Mouse (Mus musculus): ENCODE measurements around the gene Gstp2.

Gene Gstp2

DNA sequence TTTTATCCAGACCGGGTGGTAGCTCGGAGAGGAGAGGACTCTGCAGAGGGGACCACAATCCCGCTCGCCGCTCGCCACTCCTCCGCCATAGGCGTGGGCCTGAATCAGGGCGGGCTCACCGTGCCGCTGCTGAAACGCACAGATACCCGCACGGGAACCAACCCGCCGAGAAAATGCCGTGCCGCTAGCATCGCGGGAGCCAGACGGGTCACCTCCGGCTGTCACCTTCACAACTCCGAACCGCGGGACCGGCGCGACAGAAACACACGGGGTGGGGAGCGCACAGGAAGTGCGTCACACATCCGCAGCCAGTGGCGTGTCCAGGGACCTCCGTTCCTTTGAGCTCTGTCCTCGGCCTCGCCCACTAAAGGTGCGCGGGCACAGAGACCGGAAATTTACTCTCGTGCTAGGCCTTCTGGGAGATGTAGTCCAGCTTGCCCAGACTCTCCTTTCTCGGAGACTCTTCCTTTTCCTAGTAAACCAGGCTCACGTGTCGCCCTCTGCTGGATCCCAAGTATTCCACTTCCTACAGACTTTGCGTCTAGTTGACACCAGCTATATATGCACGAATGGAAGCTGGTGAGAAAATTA, 33.3 kb downstream of the Gstp2 start, which contains the start of gene Ndufv1:
TSS of gene Ndufv1 (minus strand) at position 375 of the 591 bp plus-strand sequence.
- DNase-seq (ENCODE audit: low spot score in 2 of 2): peak; percentile 97 to 98

DNA sequence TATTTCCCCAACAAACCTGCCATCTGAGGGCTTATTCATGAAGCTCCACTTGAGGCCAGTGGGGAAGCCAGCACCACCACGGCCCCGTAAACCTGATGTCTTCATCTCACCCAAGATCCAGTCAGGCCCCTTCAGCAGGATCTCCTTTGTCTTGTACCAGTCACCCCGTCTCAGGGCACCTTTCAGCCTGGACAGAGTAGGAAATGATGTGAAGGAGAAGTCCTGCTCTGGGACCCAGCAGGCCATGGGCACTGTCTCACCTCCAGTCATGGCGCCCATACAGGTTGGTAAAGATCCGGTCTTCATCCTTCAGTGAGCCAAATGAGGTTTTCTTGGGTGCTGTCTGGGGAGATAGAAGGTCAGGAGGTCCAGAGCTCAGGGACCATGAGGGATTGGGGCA, 34.7 kb downstream of the Gstp2 start:
- DNase-seq (ENCODE audit: low spot score in 2 of 2): no peak

DNA sequence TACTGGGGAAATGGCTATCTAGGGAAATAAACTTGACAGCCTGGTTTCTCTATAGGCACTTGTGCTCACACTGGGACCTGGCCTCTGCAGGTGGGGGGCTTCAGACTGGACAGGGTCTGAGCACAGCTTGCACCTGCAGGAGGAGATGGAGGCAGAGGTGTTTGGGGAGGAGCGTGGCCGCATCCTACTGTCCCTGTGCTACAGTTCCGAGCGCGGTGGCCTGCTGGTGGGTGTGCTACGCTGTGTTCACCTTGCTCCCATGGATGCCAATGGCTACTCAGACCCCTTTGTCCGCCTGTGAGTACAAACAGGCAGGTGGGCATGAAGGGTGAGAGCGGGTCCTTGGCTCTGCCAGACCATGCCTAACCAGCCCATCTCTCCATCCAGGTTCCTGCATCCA, 39.9 kb downstream of the Gstp2 start:
- DNase-seq (ENCODE audit: low spot score in 2 of 2): peak in 1 of 2 experiments; percentile 5

DNA sequence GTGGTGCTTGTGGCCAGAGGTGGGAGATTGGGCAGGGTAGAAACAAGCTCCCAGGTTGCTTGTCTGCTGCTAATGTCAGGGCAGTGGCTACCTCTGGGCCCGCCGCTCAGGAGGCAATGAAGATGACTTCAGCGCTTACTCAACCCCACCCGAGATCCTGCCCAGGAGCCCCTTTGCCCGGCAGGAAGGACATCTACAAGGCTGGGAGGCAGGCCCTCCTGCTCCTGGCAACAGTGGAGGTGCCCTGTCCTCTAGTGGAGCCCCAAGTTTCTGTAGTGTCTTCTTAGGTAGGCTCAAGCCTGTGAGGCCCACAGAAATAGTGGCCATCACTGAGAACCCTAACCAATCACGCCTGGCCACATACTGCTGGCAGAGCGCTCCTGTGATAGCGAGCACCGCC, 40.7 kb downstream of the Gstp2 start:
- DNase-seq (ENCODE audit: low spot score in 2 of 2): peak in 1 of 2 experiments; percentile 11

DNA sequence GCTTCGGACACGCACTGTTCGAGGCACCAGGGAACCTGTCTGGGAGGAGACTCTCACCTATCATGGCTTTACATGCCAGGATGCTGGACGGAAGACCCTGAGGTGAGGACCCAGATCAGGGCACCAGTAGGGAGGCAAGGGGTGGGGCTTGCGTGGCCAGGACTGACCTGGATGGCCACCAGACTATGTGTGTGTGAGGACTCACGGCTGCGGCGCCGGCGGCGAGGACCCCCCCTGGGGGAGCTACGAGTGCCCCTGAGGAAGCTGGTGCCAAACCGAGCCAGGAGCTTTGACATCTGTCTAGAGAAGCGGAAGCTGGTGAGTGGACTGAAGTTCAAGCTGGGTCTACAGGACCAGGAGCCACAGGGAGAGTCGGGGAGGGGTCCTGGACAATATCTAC, 41.5 kb downstream of the Gstp2 start:
- DNase-seq (ENCODE audit: low spot score in 2 of 2): peak in 1 of 2 experiments; percentile 7

DNA sequence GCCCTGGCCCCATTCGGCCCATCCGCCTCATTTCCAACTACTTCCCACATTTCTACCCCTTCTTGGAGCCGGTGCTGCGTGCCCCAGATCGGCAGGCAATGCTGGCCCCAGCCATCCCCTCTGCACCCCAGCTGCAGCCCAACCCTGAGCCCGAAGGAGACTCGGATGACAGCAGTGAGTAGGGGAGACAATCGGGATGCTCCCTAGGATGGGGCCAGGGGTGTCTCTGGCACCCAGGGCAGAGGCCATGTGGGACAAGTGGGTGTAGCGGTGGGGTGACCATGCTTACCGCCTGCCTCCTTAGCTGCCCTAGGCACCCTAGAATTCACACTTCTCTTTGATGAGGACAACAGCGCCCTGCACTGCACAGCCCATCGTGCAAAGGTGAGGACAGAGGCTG, 42.2 kb downstream of the Gstp2 start:
- no peak for DNase-seq (ENCODE audit: low spot score in 2 of 2)

DNA sequence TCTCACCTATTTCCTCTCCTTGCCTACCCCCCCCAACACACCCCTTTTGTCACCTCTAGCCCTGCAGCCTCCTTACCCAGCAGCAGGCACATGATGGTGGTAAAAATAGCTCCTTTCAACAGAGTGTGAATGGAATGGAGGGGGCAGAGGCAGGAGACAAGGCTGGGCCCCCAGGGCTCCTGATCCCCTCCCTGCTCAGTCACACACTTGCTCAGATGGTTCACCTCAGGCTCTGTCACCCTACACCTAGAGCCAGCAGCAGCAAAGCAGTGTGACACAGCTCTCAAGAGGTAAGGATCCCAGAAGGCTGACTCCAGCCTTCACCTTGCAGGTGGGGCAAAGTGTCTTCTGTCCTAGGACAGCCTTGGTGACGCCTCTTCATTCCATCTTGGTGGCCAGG, 42.7 kb downstream of the Gstp2 start, which contains the start of gene Doc2g:
TSS of gene Doc2g (plus strand) at position 202 of the 400 bp plus-strand sequence.
- DNase-seq (ENCODE audit: low spot score in 2 of 2): no peak

DNA sequence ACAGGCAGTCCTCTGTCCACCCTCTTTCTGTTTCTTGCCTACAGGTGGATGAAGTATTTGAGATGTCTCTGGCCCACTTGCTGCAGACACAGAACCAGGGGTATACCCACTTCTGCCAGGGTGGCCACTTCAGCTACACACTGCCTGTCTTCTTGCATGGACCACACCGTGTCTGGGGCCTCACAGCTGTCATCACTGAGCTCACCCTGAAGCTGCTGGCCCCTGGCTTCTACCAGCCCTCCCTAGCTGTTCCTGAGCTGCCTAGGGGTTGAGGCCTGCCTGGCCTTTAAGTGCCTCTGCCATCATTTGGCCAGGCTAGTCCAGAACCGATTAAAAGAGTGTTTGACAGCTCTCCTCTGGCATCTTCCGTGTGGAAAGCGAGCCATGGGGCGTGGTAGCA, 44.1 kb downstream of the Gstp2 start:
- DNase-seq (ENCODE audit: low spot score in 2 of 2): no peak

DNA sequence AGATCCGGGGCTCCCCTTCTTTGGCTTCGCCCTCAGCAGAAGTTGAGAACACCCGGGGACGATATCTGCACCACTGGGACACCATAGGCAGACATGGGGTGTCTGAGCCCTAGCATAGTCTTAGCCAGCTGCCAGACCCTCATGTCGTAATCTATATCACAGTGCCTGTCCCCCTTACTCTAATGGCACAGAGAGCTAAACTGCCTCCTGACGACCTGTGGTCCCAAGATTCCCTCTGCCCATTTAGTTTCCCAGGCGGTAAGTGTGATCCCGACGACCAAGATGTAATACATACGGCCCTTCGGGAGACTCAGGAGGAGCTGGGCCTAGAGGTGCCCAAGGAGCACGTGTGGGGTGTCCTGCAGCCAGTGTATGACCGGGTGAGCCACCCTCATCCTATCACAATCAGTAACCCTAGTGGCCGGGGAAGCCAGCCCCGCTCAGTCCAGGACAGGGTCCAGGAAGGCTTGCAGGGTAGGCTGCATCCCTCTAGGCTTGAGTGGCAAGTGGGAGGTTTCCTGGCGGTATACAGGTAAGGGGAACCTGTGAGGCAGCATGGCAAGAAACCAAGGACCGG, 44.8 kb downstream of the Gstp2 start:
- DNase-seq (ENCODE audit: low spot score in 2 of 2): no peak

DNA sequence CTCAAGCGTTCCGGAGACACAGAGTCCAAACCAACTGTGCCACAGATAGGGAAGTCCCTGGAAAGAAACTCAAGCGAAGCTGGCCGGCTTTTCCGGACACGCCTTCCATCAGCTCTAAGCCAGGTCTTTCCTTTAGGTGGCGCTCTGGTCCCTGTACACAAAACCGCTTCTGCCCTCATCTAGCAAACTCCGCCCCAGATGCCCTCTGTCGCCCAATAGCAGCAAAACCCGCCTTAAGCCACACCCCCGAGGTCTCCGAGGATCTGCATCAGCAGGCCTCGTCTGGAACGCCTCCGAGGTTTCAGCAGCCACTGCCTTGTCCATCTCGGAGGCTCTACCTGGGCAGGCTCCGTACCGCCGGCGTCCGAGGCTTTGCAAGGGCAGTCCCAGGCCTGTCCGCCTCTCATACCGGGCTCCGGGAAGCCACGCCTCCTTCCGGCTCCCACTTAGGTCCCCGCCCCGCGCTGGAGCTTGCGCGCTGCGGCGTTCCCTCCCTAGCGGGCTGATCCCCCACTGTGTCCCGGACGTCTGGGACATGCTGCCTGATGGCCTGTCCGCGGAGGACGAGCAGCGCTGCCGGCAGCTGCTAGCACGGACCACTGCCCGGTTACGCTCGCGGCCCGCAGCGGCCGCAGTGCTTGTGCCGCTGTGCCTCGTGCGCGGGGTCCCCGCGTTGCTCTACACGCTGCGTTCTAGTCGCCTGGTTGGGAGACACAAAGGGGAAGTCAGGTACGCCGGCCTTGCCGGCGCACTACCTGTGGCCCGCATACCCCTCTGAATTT, 45.5 kb downstream of the Gstp2 start, which contains the start of the genes Nudt8 and Gm49405:
TSS of gene Nudt8 (plus strand) at position 462 of the 782 bp plus-strand sequence.
TSS of gene Gm49405 (plus strand) at position 508 of the 782 bp plus-strand sequence.
- peak; percentile 91 to 93 for DNase-seq (ENCODE audit: low spot score in 2 of 2)

DNA sequence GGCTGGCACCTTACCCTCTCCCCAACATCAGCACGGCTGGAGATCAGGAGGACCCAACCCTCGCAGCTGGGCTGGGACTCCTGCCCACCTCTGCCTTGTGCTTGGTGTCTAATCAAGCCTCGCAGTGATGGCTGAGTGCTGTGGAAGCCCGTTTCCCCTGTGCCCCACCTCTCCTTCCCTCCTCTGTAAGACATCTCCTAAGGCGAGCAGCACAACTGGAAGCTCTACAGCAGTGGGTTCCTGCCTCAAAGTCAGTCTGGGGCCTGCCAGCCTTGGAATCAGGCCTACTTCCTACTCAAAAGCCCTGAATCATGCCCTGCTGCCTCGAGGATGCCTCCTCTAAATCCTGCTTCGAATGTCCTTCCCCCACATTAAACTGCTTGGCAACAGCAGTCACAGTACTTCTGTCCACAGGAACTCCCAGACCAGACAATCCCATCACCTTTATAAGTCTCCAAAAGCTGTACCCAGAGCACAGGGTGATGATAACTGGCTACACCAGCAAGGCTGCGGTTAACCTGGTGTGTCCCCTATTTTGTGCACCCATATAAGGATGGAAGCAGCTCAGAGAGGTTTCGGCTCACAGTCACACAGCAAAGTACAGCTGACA, 46.6 kb downstream of the Gstp2 start:
- DNase-seq (ENCODE audit: low spot score in 2 of 2): no peak

DNA sequence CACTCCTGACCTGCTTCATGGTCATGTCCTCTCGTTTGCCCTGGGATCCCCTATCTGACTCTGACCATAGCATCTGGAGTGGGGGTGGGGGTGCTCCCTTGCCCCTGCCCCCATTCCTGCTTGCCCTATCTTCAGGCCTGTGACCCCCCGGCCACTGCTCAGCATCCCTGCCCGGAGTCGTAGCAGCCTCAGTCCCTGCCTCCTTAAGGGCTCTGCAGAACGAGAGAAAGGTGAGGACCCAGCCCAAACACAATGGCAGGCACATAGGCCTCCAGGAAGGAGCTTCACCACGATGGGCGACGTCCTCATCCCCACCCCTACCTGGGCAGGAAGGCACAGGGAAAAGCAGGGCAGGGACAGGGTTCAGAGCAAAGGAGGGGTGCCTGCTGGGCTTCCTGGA, 47.5 kb downstream of the Gstp2 start:
- DNase-seq (ENCODE audit: low spot score in 2 of 2): no peak

DNA sequence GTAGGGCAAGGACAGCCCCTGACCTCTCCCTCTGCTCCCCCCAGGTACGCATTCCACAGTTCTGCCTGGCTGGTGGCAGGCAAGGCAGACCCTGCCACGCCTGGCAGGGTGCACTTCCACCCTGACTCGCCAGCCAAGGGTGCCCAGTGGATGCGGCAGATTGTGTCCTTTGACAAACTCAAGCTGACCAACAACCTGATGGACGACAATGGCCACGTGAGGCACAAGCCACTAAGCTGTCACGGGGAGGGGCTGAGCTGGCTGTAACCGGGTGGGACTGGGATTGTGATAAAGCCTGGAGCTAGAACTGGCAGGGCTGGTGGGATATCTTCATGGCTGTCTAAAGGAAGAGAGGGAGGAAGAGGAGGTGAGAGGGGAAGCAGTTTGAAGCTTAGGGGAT, 48.6 kb downstream of the Gstp2 start:
- no peak for DNase-seq (ENCODE audit: low spot score in 2 of 2)

DNA sequence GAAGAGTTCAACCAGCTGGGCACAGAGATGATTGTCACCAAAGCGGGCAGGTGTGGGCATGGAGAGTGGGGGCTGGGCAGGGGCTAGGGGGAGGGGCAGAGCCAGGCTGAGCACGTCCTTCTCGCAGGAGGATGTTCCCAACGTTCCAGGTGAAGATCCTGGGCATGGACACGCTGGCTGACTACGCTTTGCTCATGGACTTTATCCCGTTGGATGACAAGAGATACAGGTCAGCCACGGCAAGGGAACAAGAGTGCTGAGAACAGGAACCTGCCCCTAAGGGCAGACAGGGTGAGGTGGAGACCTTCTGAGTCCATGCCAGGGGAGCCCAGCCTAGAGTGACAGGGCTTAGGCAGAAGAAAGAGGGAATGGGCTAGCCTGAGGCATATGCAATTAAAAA, 49.1 kb downstream of the Gstp2 start:
- no peak for DNase-seq (ENCODE audit: low spot score in 2 of 2)

DNA sequence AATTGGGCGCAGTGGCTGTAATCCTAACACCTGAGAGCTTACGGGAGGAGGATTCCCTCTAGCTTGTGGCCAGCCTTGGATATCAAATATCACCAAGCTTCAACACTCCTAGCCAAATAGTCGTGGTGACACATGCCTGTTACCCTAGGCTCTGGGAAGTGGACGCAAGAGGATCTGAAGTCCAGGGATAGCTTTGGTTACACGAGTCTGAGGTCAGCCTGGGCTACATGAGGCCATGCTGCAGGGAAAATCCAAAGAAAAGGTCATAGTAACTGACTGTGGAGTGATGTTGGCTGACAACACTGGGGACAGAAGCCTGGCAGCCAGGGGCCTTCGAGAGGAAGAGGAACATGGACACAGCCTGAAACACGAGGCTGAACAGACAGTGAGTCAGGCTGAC, 49.7 kb downstream of the Gstp2 start:
- DNase-seq (ENCODE audit: low spot score in 2 of 2): no peak

DNA sequence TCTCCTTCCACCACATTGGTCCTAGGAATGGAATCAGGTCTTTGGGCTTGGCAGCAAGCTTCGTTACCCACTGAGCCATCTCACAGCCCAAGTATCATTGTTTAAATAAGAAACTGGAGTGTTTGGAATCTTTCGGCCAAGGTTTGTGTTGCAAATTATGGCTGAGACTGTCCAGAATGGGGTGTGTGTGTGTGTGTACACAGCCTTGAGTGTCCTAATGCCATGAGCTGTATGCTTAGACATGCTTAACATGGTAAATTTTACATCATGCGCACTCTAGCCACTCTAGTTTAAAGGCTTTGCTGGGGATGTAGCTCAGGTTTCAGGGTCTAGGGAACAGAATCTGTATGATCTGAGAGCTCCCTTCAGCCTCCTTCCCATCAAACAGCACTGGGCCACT, 50.3 kb downstream of the Gstp2 start:
- DNase-seq (ENCODE audit: low spot score in 2 of 2): no peak

DNA sequence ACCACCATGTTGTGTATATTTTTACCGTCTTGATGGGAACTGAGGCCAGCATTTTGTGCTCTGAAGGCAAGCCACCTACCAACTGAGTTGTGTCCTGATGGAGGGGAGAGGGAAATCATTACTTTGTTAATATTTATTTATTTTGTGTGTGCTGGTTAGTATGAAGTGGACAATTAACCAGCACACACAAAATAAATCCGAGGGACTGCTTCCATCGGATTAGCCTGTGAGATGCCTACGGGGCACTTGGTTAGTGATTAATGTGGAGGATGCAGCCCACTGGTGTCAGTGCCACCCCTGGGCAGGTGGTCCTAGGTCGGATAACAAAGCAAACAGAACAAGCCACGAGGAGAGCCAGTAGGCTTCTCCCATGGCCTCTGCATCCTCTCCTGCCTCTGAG, 50.9 kb downstream of the Gstp2 start:
- DNase-seq (ENCODE audit: low spot score in 2 of 2): no peak

DNA sequence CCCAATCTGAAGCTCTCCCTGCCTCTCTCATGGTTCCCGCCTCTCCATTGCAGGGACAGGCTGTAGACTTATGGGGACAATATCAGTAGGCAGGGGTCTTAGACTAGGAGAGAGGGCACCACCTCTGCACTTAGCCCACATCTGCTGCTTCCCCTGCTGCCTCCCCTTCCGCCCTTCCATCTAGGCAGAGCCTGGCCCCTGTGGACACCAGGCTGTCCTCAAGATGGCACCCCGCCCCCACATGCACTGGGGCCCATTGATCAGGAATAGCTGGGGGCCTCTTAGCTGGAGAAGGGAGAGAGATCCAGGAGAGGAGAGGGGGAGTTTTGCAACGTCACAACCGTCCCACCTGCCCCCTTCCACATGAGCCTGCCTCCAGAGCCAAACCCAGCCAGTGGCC, 53.4 kb downstream of the Gstp2 start, which contains the start of gene Tbx10:
TSS of gene Tbx10 (plus strand) at position 337 of the 400 bp plus-strand sequence.
- no peak for DNase-seq (ENCODE audit: low spot score in 2 of 2)

DNA sequence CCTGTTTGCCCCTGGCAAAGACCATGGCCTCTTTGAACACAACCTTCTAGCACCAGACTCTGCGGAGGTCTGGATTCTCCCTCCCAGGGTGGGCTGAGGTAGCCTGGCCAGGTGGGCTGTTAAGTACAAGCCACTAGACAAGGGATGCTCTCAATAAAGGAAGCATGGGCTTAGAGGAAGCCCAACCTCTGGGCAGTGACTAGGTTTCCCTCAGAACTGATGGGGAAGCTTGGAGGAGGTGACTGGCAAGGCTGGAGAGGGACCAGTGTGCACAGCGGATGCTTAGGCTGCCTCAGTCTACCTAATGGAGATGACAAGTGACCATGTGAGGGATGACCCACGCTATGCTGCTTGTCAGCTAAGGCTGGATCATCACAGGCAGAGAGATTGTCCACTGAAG, 53.9 kb downstream of the Gstp2 start:
- DNase-seq (ENCODE audit: low spot score in 2 of 2): no peak

DNA sequence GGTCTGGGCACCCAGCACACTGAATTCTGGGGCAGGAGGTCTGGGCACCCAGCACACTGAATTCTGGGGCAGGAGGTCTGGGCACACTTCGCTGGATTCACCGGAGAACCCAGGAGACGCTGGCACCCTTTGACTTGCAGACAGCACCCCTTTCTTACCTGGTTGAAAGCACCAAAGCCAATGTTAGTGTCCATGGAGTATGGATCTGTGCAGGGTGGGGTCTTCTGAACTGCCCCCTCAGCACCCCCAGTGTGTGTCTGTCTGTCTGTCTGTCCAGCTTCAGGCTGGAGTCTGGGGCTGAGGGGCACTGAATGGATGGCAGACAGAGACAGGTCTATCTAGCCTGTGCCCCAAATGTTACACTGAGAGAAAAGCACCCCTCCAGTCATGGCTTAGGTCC, 54.3 kb downstream of the Gstp2 start:
- DNase-seq (ENCODE audit: low spot score in 2 of 2): no peak

DNA sequence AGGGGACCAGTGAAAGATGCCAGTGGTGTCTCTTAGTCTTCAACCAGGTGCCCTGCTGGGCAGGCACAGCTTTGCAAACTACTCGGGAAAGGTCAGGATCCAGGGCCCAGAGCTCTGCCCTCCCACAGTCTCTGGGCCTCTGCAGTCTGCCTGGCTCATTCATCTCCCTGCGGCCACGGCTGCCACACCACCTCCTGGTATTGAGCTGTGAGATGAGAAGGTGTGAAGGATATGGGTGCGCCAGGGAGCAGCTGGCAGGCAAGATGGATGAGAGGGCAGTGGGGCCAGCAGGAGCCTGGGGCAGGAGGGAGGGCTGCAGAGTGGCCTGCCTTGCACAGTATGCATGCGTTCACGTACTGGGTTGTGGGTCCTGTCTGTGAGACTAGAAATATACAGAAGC, 55.0 kb downstream of the Gstp2 start:
- DNase-seq (ENCODE audit: low spot score in 2 of 2): no peak
